Mouse (Mus musculus): ENCODE results near the gene Psmb1. TPM values are rescaled to one million over a fixed set of nuclear protein-coding genes. Genes with fewer than 3 reads are reported as not detected.

The Psmb1 gene
- total and polyA plus RNA-seq, 3 experiments: 200 to 445 (median 222) TPM

DNA sequence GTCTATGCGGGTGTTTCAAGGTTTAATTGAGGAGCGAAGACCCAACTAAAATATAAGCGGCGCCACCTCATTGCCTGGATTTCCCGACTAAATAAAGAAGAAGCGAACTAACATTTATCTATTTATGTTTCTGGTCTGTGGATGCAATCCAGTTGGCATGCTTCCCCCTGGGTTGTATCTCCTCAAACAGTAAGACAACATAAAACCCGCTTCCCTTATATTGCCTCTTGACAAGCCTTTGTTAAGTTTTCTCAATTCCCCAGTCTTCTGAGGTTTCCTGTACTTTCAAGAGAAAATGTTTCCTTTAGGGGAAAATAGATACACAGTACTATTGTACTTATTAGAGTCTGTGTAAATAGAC, 818 bp downstream of the Psmb1 start:
- Histone ChIP-seq H3K9ac (ENCODE audit: control insufficient read depth, low read depth, low read length, poor library complexity, severe bottlenecking) (peak overlapping the region; percentile 75), H3K4me3 (ENCODE audit: control insufficient read depth in 1 of 2, insufficient read depth in 1 of 2, low read depth in 2 of 2, low read length in 2 of 2) (peak overlapping the region; percentile 54 to 89), H3K79me2 (ENCODE audit: control insufficient read depth, insufficient read depth, low read length, poor library complexity) (peaks cover 48% of the 10 kb centered on the region), H3K27me3 (ENCODE audit: control insufficient read depth in 1 of 2, insufficient read depth in 2 of 2, low read length in 2 of 2) (no peaks in the 10 kb centered on the region), H3K36me3 (ENCODE audit: control insufficient read depth in 1 of 2, insufficient read depth in 2 of 2, low read length in 2 of 2) (peaks cover 13 to 34% of the 10 kb centered on the region in 2 experiments; a peak in 3 of 4 replicates), H3K9me3 (replicated peaks; ENCODE audit: insufficient read depth, low read length) (no peaks in the 10 kb centered on the region), H3K4me1 (ENCODE audit: control insufficient read depth in 1 of 2, insufficient read depth in 2 of 2, low read length in 2 of 2) (peaks cover 2 to 11% of the 10 kb centered on the region in 2 experiments; a peak in 3 of 4 replicates), H3K27ac (ENCODE audit: control insufficient read depth, low read depth, low read length) (peak overlapping the region; percentile 85)
- TF ChIP-seq CHD1 (IDR thresholded peaks at IDR 0.05; ENCODE audit: low read depth, low read length) (peak; percentile 88), UBTF (IDR thresholded peaks at IDR 0.05; ENCODE audit: borderline replicate concordance, insufficient read depth, low read depth, low read length) (no peak), GABPA (IDR thresholded peaks at IDR 0.05; ENCODE audit: low read depth, low read length) (no peak), MAZ (IDR thresholded peaks at IDR 0.05; ENCODE audit: low read depth, low read length) (no peak), BHLHE40 (IDR thresholded peaks at IDR 0.05; ENCODE audit: borderline replicate concordance, low read depth, low read length) (no peak), ETS1 (IDR thresholded peaks at IDR 0.05; ENCODE audit: low read depth, low read length) (peak; percentile 30; the same call in 1 of the 2 replicates), MEF2A (IDR thresholded peaks at IDR 0.05; ENCODE audit: extremely low read depth, insufficient replicate concordance, low read depth, low read length, poor library complexity, severe bottlenecking) (no peak), ZMIZ1 (IDR thresholded peaks at IDR 0.05; ENCODE audit: low read depth, low read length) (no peak), NRF1 (IDR thresholded peaks at IDR 0.05; ENCODE audit: insufficient read depth, low read depth, low read length, poor library complexity, severe bottlenecking) (no peak), TBP (IDR thresholded peaks at IDR 0.05; ENCODE audit: low read depth, low read length) (no peak), MYC (IDR thresholded peaks at IDR 0.05; ENCODE audit: low read depth, low read length) (0 out of 2 replicates have a peak, but pooled peaks have one; percentile 25), NELFE (IDR thresholded peaks at IDR 0.05; ENCODE audit: low read depth, low read length) (no peak; the same call in 1 of the 2 replicates), ZC3H11A (IDR thresholded peaks at IDR 0.05; ENCODE audit: low read depth, low read length) (no peak), ZNF384 (IDR thresholded peaks at IDR 0.05; ENCODE audit: low read depth, low read length) (no peak), KAT2A (conservative IDR thresholded peaks at IDR 0.05; ENCODE audit: low read depth, low read length) (no peak), CTCF (IDR thresholded peaks at IDR 0.05 in 2 of 3, conservative IDR thresholded peaks at IDR 0.05 in 1 of 3; ENCODE audit: control insufficient read depth in 1 of 3, insufficient read depth in 1 of 3, low read depth in 2 of 3, low read length in 3 of 3, poor library complexity in 1 of 3, severe bottlenecking in 1 of 3) (no peak)
- peak; percentile 68 for DNase-seq (ENCODE audit: low read depth, low spot score)

DNA sequence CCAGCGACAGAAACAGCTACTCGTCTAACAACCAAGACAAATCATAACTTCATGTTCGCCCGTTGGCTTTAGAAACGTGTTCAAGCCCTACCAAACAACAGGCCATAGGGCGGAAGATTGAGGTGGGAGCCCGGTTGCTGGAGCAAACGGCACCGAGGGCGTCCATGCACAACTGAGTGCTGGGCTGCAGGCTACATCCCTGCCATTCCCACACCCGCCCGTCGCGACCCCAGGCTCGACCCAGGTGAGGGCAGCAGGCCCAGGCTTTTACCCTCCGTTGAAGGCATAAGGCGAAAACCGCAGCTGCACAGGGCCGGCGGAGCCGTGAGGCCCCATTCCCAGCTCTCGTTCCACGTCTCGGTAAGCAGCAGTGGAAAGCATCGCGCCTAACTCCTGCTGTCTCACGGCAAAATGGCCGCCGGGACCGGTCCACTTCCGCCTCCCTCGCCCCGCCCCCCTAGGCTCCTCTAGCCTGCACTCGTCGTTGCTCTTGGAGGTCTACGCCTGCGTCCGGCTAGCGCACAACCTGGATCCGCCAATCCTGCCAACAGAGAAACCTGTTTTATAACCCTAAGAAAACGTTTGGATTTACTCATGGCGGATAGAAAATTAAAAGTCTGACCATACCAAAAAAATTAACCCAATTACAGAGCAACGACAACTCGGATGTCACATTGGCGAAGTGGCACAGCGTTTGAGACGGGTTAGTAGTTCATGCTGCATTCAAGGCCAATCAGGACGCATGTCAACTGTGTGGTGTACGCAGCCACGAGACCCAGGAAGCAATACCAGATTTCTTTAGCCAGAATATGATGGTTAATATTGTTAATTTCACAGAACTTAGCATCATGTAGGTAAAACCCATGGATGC, 1.4 kb downstream of the Psmb1 start:
- peak; percentile 96 for DNase-seq (ENCODE audit: low read depth, low spot score)
- Histone ChIP-seq H3K27me3 (ENCODE audit: control insufficient read depth in 1 of 2, insufficient read depth in 2 of 2, low read length in 2 of 2) (no peaks in the 10 kb centered on the region), H3K36me3 (ENCODE audit: control insufficient read depth in 1 of 2, insufficient read depth in 2 of 2, low read length in 2 of 2) (peaks cover 17 to 34% of the 10 kb centered on the region in 2 experiments), H3K4me1 (ENCODE audit: control insufficient read depth in 1 of 2, insufficient read depth in 2 of 2, low read length in 2 of 2) (peaks cover 2 to 11% of the 10 kb centered on the region in 2 experiments; a peak in 3 of 4 replicates), H3K79me2 (ENCODE audit: control insufficient read depth, insufficient read depth, low read length, poor library complexity) (peaks cover 51% of the 10 kb centered on the region), H3K27ac (ENCODE audit: control insufficient read depth, low read depth, low read length) (peak overlapping the region; percentile 75), H3K9me3 (replicated peaks; ENCODE audit: insufficient read depth, low read length) (no peaks in the 10 kb centered on the region), H3K9ac (ENCODE audit: control insufficient read depth, low read depth, low read length, poor library complexity, severe bottlenecking) (peak overlapping the region; percentile 88), H3K4me3 (ENCODE audit: control insufficient read depth in 1 of 2, insufficient read depth in 1 of 2, low read depth in 2 of 2, low read length in 2 of 2) (peak overlapping the region; percentile 63 to 87)
- TF ChIP-seq ETS1 (IDR thresholded peaks at IDR 0.05; ENCODE audit: low read depth, low read length) (no peak; the same call in 1 of the 2 replicates), MAFK (IDR thresholded peaks at IDR 0.05; ENCODE audit: borderline replicate concordance, low read depth, low read length) (no peak), GABPA (IDR thresholded peaks at IDR 0.05; ENCODE audit: low read depth, low read length) (no peak), CHD1 (IDR thresholded peaks at IDR 0.05; ENCODE audit: low read depth, low read length) (peak; percentile 93), POLR2AphosphoS2 (IDR thresholded peaks at IDR 0.05; ENCODE audit: low read length) (peak; percentile 77), MYB (IDR thresholded peaks at IDR 0.05; ENCODE audit: low read depth, low read length) (no peak), MAX (IDR thresholded peaks at IDR 0.05; ENCODE audit: low read length) (peak; percentile 78), NRF1 (IDR thresholded peaks at IDR 0.05; ENCODE audit: insufficient read depth, low read depth, low read length, poor library complexity, severe bottlenecking) (peak; percentile 57), USF2 (IDR thresholded peaks at IDR 0.05; ENCODE audit: borderline replicate concordance in 1 of 2, insufficient read depth in 1 of 2, low read depth in 1 of 2, low read length in 2 of 2) (no peak), MXI1 (IDR thresholded peaks at IDR 0.05; ENCODE audit: low read depth, low read length) (peak; percentile 89), TAL1 (IDR thresholded peaks at IDR 0.05; ENCODE audit: low read length) (no peak), UBTF (IDR thresholded peaks at IDR 0.05; ENCODE audit: borderline replicate concordance, insufficient read depth, low read depth, low read length) (no peak), CHD2 (IDR thresholded peaks at IDR 0.05; ENCODE audit: low read length) (no peak), TBP (IDR thresholded peaks at IDR 0.05; ENCODE audit: low read depth, low read length) (peak; percentile 70), CTCF (IDR thresholded peaks at IDR 0.05 in 2 of 3, conservative IDR thresholded peaks at IDR 0.05 in 1 of 3; ENCODE audit: control insufficient read depth in 1 of 3, insufficient read depth in 1 of 3, low read depth in 2 of 3, low read length in 3 of 3, poor library complexity in 1 of 3, severe bottlenecking in 1 of 3) (no peak), POLR2AphosphoS5 (IDR thresholded peaks at IDR 0.05; ENCODE audit: borderline replicate concordance, low read depth, low read length) (no peak), RCOR1 (IDR thresholded peaks at IDR 0.05; ENCODE audit: low read depth, low read length) (peak; percentile 17; the same call in 1 of the 2 replicates)

Data from MEL (cell line).